Mouse (Mus musculus) testis, postnatal 10 days (tissue): Measurements from ENCODE around the gene Hist1h2bq.
"Not testable (repeated sequence)": the region's sequence is repeated elsewhere in the genome, so short reads cannot be mapped to it uniquely, and the experiment has no call there.

Source experiments
- DNase-seq: peaks from one replicate; pipeline ENCODE4 v3.0.0; 2021; ENCODE audit warnings: low spot score

Hist1h2bq gene

GRCm38 (mm10) chr13:21787760-21788593 lies 22.0 kb downstream of the Hist1h2bq start:
- DNase-seq: no peak

DNA sequence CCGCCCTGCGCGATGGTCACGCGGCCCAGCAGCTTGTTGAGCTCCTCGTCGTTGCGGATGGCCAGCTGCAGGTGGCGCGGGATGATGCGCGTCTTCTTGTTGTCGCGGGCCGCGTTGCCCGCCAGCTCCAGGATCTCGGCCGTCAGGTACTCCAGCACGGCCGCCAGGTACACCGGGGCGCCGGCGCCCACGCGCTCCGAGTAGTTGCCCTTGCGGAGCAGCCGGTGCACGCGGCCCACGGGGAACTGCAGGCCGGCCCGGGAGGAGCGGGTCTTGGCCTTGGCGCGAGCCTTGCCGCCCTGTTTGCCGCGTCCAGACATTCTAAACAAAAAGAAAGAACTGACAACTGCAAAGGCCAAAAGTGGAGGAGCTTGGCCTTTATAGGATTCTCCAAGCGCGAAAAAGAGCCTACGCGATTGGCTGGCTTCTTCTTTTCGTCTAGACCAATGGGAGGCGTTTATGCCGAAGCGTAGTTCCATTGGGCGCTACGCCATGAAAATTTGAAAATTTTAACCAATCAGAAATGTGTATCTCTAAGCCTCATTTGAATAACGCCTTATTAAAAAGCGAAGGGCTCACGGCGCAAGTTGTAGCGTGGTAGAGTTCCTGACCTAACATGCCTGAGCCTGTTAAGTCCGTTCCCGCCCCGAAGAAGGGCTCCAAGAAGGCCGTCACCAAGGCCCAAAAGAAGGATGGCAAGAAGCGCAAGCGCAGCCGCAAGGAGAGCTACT lies 22.9 kb downstream of the Hist1h2bq start, which contains the start of the genes Hist1h2an and Hist1h2bp:
Gene Hist1h2an (minus strand): TSS at position 320 of the 731 bp plus-strand sequence.
Gene Hist1h2bp (plus strand): TSS at position 563 of the 731 bp plus-strand sequence.
- DNase-seq: peak; percentile 78

- DNase-seq: peak; percentile 36
Measured at GRCm38 (mm10) chr13:21786189-21786898, 23.7 kb downstream of the Hist1h2bq start.

DNA sequence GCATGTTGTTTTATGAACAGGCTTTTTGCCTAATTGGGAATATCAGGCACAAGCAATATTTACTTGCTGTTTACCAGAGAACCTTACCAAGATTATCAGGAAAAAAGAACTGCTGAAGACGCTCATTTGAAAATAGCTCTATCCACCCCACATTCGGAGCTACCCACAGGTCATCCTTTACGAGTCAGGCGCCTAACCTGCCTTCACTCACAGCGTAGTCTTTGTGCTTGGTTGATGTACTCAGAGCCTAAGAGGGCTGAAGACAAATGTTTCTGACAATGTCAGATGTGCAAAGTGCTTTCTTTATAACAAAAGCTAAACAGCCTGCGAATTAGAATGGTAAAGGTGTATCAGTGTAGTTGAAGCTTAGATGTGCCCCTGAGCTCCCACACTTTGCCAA lies 25.7 kb downstream of the Hist1h2bq start:
- peak; percentile 10 for DNase-seq

DNA sequence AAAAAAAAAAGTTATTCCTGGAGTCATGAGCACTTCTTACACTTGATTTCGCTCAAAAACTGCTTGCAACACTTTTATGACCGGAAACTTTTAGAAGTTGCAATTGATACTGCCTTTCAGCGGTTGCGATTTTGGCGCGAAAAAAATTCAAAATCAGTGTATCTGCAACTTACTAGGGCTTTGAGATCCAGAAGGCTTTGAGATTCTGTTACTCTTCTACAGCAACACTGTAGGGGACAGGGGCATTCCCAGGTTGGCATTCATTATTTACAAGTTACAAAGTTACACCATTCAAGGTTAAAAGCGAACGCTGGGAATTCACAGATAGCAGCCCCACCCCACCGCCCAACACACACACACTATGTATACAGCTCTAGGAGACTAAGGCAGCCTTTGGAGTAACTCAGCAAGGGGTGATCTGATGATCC lies 26.2 kb downstream of the Hist1h2bq start:
- no peak for DNase-seq

- DNase-seq: no peak
Measured at GRCm38 (mm10) chr13:21783255-21783617, 26.8 kb downstream of the Hist1h2bq start, which contains the start of gene Hist1h3i. Gene Hist1h3i (minus strand): TSS chr13:21783370.

GRCm38 (mm10) chr13:21782361-21783254 lies 27.4 kb downstream of the Hist1h2bq start:
- not testable (repeated sequence) for DNase-seq

DNA sequence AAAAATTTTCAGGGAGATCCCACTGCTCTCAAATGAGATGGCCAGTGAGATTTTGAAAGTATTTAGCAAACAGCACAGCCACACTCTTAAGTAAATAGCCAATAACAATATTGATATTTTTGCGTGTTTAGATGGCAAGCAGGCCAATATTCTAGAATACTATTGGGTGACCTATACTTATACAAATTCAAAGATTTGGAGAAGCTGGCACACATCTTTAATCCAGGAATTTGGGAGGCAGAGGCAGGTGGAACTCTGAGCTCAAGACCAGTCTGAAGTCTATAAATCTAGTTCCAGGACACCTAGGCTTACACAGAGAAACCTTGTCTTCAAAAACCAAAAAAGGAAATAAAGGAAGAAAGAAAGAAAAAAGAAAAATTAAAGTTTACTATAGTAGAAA lies 28.4 kb downstream of the Hist1h2bq start:
- no peak for DNase-seq

GRCm38 (mm10) chr13:21781021-21781555 lies 28.9 kb downstream of the Hist1h2bq start:
- DNase-seq: no peak

- DNase-seq: peak; percentile 77
Measured at GRCm38 (mm10) chr13:21779767-21780731, 29.9 kb downstream of the Hist1h2bq start, which contains the start of gene Hist1h1b. Gene Hist1h1b (minus strand): TSS chr13:21780625.

DNA sequence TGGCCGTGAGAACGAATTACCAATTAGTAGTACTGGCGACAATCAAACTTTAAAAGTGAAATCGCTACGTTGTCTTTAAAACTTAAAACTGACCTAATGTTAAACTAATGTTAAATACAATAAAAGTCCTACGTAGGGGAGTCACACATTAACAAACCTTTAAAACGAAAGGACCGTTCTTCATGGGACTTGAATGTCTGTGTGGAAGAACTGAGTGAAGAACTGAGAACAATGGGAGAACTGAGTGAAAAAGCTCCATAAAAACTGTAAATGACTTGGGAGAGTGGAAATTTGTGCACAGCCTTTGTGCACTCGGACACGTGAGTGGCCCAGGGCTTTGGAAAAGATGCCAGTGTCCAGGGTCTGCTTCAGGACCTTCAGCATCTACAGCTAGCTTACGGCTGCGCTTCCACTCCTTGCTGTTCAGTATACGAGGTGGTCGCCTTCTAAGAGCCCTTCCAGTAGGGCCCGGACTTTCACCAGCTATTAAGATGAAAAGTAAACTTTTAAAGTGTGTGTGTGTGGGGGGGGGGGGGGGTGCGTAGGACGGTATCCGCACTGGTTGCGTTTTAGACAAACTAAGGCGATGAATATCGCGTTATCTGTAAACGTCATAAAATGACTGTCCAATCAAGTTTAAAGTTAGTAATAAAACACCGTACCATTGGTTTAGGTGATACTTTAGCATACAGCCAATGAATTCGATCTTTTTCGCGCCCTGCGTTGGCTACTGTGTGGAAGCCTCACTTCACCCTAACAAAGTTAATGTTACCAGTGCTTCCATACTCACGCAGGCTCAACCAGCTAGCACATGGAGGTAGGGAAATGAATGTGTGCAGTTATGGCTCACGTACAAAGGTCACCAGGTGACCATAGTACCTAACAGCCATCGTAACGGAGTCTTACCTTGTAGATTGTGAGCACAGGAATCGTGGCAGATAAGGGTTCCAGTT lies 30.9 kb downstream of the Hist1h2bq start:
- DNase-seq: peak; percentile 72
